Mouse (Mus musculus) T-cell, adult 2 months (primary cell): ENCODE data around the gene Gse1.

Experiments used
- DNase-seq: peaks from one replicate; pipeline ENCODE4 v3.0.0; 2022; ENCODE audit warnings: low spot score

Gse1 gene

GRCm38 (mm10) chr8:120575801-120576200 lies 347.5 kb downstream of the Gse1 start:
- DNase-seq = no peak

- no peak for DNase-seq
Measured at GRCm38 (mm10) chr8:120577821-120578220, 349.6 kb downstream of the Gse1 start.

- no peak for DNase-seq
Measured at GRCm38 (mm10) chr8:120580336-120581000, 352.2 kb downstream of the Gse1 start.

GRCm38 (mm10) chr8:120581329-120581728 lies 353.1 kb downstream of the Gse1 start:
- DNase-seq = no peak

GRCm38 (mm10) chr8:120581811-120582210 lies 353.6 kb downstream of the Gse1 start:
- no peak for DNase-seq

- DNase-seq = no peak
Measured at GRCm38 (mm10) chr8:120585521-120585920, 357.3 kb downstream of the Gse1 start.

- DNase-seq = peak; percentile 99
Measured at GRCm38 (mm10) chr8:120588908-120589771, 360.9 kb downstream of the Gse1 start, which contains the start of gene Gins2. Gene Gins2 (minus strand): TSS chr8:120589304.

GRCm38 (mm10) chr8:120589921-120590320 lies 361.7 kb downstream of the Gse1 start:
- no peak for DNase-seq

GRCm38 (mm10) chr8:120591587-120592292 lies 363.5 kb downstream of the Gse1 start:
- DNase-seq = no peak

- peak; percentile 33 for DNase-seq
Measured at GRCm38 (mm10) chr8:120594571-120594970, 366.3 kb downstream of the Gse1 start.

- DNase-seq = peak; percentile 47
Measured at GRCm38 (mm10) chr8:120595963-120596362, 367.7 kb downstream of the Gse1 start.

- DNase-seq = no peak
Measured at GRCm38 (mm10) chr8:120598579-120598978, 370.3 kb downstream of the Gse1 start.

- peak; percentile 68 for DNase-seq
Measured at GRCm38 (mm10) chr8:120599504-120599903, 371.2 kb downstream of the Gse1 start.

GRCm38 (mm10) chr8:120602672-120603071 lies 374.4 kb downstream of the Gse1 start:
- DNase-seq = no peak

- no peak for DNase-seq
Measured at GRCm38 (mm10) chr8:120607460-120607859, 379.2 kb downstream of the Gse1 start.

- DNase-seq = peak; percentile 59
Measured at GRCm38 (mm10) chr8:120607885-120608284, 379.6 kb downstream of the Gse1 start.

GRCm38 (mm10) chr8:120610824-120611223 lies 382.6 kb downstream of the Gse1 start:
- DNase-seq = no peak

GRCm38 (mm10) chr8:120614491-120614890 lies 386.2 kb downstream of the Gse1 start:
- DNase-seq = no peak

- DNase-seq = no peak
Measured at GRCm38 (mm10) chr8:120616663-120617626, 388.7 kb downstream of the Gse1 start.

GRCm38 (mm10) chr8:120618110-120618509 lies 389.9 kb downstream of the Gse1 start:
- DNase-seq = peak; percentile 49
